ENCODE assay signal across 26 mouse cellular contexts in genomic region chr9:106273791-106274190, GRCm38 (mm10). TPM values are rescaled to one million over a fixed set of nuclear protein-coding genes. Genes with fewer than 3 reads are reported as not detected.
DNase-seq lines count a peak whose midpoint lies in the region; ATAC-seq and TF ChIP-seq lines count a peak whose summit lies in the region.
"Had no signal": no experiment of that assay in that cellular context is flagged by ENCODE, and none has a peak within 500 bp of the region (broad histone marks: within the 10 kb centered on the region; RNA-seq: fewer than 3 reads in every experiment).

No protein-coding gene starts in this region.

- H3K4me3 ChIP-seq in lung, postnatal 0 days (ENCODE audit: low read depth, low read length): no peak overlapping the region
- H3K4me3 ChIP-seq in hindbrain, embryonic 11.5 days (ENCODE audit: low read depth, low read length): no peak overlapping the region
- H3K4me3 ChIP-seq: embryonic facial prominence, embryonic 15.5 days; erythroblast, embryonic 14.5 days; forebrain, embryonic 10.5 days; heart, embryonic 13.5 days; hindbrain, embryonic 12.5 days had no signal

- 46% methylated on average over 4 of the region's 4 CpGs for WGBS in lung, postnatal 0 days
- 82% methylated on average over 4 of the region's 4 CpGs for WGBS in hindbrain, embryonic 11.5 days

- DNase-seq in adrenal gland, adult 2 months: peak; percentile 57
- no peak for DNase-seq in adrenal gland, postnatal 25 days
- peak; percentile 31 for DNase-seq in kidney, postnatal 14 days
- DNase-seq in kidney, adult 11 months: no peak
- DNase-seq in lung, postnatal 0 days (ENCODE audit: low spot score): peak; percentile 38
- DNase-seq in lung, postnatal 14 days: no peak
- no peak for DNase-seq in hindbrain, embryonic 11.5 days (ENCODE audit: low spot score)
- DNase-seq: B cell, adult 2 months; cerebellum, adult 11 months; cerebellum, adult 8-10 months; cerebellum, postnatal 14 days; embryo, embryonic 11 days; gastrocnemius, postnatal 36 days; heart, adult 11 months; heart, postnatal 36 days had no signal

- no peaks in the 10 kb centered on the region for H3K4me1 ChIP-seq in lung, postnatal 0 days (ENCODE audit: insufficient read depth, low read depth, low read length)
- peaks cover 3% of the 10 kb centered on the region for H3K4me1 ChIP-seq in hindbrain, embryonic 11.5 days (replicated peaks; ENCODE audit: control insufficient read depth, insufficient read depth, low read length)

- no peak overlapping the region for H3K27ac ChIP-seq in lung, postnatal 0 days (ENCODE audit: low read length)
- H3K27ac ChIP-seq in hindbrain, embryonic 11.5 days (ENCODE audit: low read depth, low read length): no peak overlapping the region
- H3K27ac ChIP-seq: embryonic facial prominence, embryonic 15.5 days; forebrain, embryonic 10.5 days; heart, embryonic 13.5 days; hindbrain, embryonic 12.5 days had no signal

- no peaks in the 10 kb centered on the region for H3K9me3 ChIP-seq in lung, postnatal 0 days (ENCODE audit: low read length)
- H3K9me3 ChIP-seq in hindbrain, embryonic 11.5 days (ENCODE audit: control insufficient read depth, low read length): no peaks in the 10 kb centered on the region
- H3K9me3 ChIP-seq: embryonic facial prominence, embryonic 15.5 days; forebrain, embryonic 10.5 days; heart, embryonic 13.5 days; hindbrain, embryonic 12.5 days had no signal

- no peaks in the 10 kb centered on the region for H3K36me3 ChIP-seq in lung, postnatal 0 days (ENCODE audit: insufficient read depth, low read length)
- no peaks in the 10 kb centered on the region for H3K36me3 ChIP-seq in hindbrain, embryonic 11.5 days (ENCODE audit: control insufficient read depth, insufficient read depth, low read length)
- H3K36me3 ChIP-seq: embryonic facial prominence, embryonic 15.5 days; forebrain, embryonic 10.5 days; heart, embryonic 13.5 days; hindbrain, embryonic 12.5 days had no signal

- ATAC-seq in lung, postnatal 0 days: peak; percentile 21; the same call in 1 of the 2 replicates
- ATAC-seq in hindbrain, embryonic 11.5 days (ENCODE audit: low FRiP score): no peak
- ATAC-seq: forebrain, embryonic 14.5 days; hindbrain, embryonic 16.5 days; Patski had no signal

- no peak for TF ChIP-seq CTCF in lung, postnatal 0 days (IDR thresholded peaks at IDR 0.05)

- no peaks in the 10 kb centered on the region for H3K27me3 ChIP-seq in lung, postnatal 0 days (replicated peaks; ENCODE audit: insufficient read depth, low read length)
- H3K27me3 ChIP-seq in hindbrain, embryonic 11.5 days (ENCODE audit: control insufficient read depth, insufficient read depth, low read length): no peaks in the 10 kb centered on the region
- H3K27me3 ChIP-seq: embryonic facial prominence, embryonic 15.5 days; heart, embryonic 13.5 days; hindbrain, embryonic 12.5 days; Patski had no signal

- H3K9ac ChIP-seq in lung, postnatal 0 days (replicated peaks; ENCODE audit: low read depth): no peak overlapping the region
- no peak overlapping the region for H3K9ac ChIP-seq in hindbrain, embryonic 11.5 days (ENCODE audit: low read depth, low read length)
- H3K9ac ChIP-seq: embryonic facial prominence, embryonic 15.5 days; heart, embryonic 13.5 days; hindbrain, embryonic 12.5 days had no signal

- no peak for TF ChIP-seq EP300 in lung, postnatal 0 days (IDR thresholded peaks at IDR 0.05)

- H3K4me2 ChIP-seq in lung, postnatal 0 days (replicated peaks; ENCODE audit: low read depth, low read length): no peak overlapping the region
- H3K4me2 ChIP-seq in hindbrain, embryonic 11.5 days (replicated peaks; ENCODE audit: low read depth, low read length): no peak overlapping the region
- H3K4me2 ChIP-seq: embryonic facial prominence, embryonic 15.5 days; heart, embryonic 13.5 days; hindbrain, embryonic 12.5 days had no signal

RNA-seq across cellular contexts. Expression of gene Poc1a, which starts 7.1 kb away (rescaled TPM):
- 1 to 10 TPM; 3.4 to 5.4 TPM for total RNA-seq in adrenal gland, adult 2 months (2021)
- polyA plus RNA-seq in adrenal gland, adult 2 months (2012; rRNA removed): 5.4 and 7.1 TPM in 2 replicates
- 4.4 and 6.3 TPM in 2 replicates for total RNA-seq in adrenal gland, postnatal 25 days (2021)
- polyA plus RNA-seq in lung, postnatal 0 days (2015; fragmentation: Nextera tagmentation; extraction: Ambion mirVana): 9.7 and 9.9 TPM in 2 replicates
- polyA plus RNA-seq in hindbrain, embryonic 11.5 days (2014; fragmentation: Nextera tagmentation; extraction: Ambion mirVana): 27.3 and 27.6 TPM in 2 replicates

RNA-seq across cellular contexts. Expression of gene Alas1, which starts 25.3 kb away (rescaled TPM):
- total RNA-seq in adrenal gland, adult 2 months (2021): 1,000 to 10,000 TPM; 1,496 to 1,691 TPM
- polyA plus RNA-seq in adrenal gland, adult 2 months (2012; rRNA removed): 1,137 and 1,435 TPM in 2 replicates
- total RNA-seq in adrenal gland, postnatal 25 days (2021): 769 and 1,285 TPM in 2 replicates
- 292 and 310 TPM in 2 replicates for polyA plus RNA-seq in lung, postnatal 0 days (2015; fragmentation: Nextera tagmentation; extraction: Ambion mirVana)
- 83.8 and 84.7 TPM in 2 replicates for polyA plus RNA-seq in hindbrain, embryonic 11.5 days (2014; fragmentation: Nextera tagmentation; extraction: Ambion mirVana)

RNA-seq across cellular contexts. Expression of gene Tlr9, which starts 51.4 kb away (rescaled TPM):
- 1 to 10 TPM in 1 of 2 experiments, under 1 TPM in 1; 0.84 to 1.4 TPM for total RNA-seq in adrenal gland, adult 2 months (2021)
- polyA plus RNA-seq in adrenal gland, adult 2 months (2012; rRNA removed): 2.5 and 2.7 TPM in 2 replicates
- 0.67 and 0.85 TPM in 2 replicates for total RNA-seq in adrenal gland, postnatal 25 days (2021)
- 0.12 and 0.15 TPM in 2 replicates for polyA plus RNA-seq in lung, postnatal 0 days (2015; fragmentation: Nextera tagmentation; extraction: Ambion mirVana)
- polyA plus RNA-seq in hindbrain, embryonic 11.5 days (2014; fragmentation: Nextera tagmentation; extraction: Ambion mirVana): not detected in 2 replicates
- total RNA-seq: MEL had no signal
- polyA plus RNA-seq: CD4-positive, CD25-positive, alpha-beta regulatory T cell, adult 4 months; embryonic facial prominence, embryonic 11.5 days; forebrain, embryonic 10.5 days; forebrain, embryonic 14.5 days; heart, embryonic 13.5 days had no signal

Comparison
In these comparisons a context has a peak if more than half of its experiments do, and no peak if none do; other contexts are left out.
1. DNase-seq: peak in adrenal gland, adult 2 months (single experiment), kidney, postnatal 14 days (single experiment) and lung, postnatal 0 days (single experiment); none in adrenal gland, postnatal 25 days (single experiment), kidney, adult 11 months (single experiment), lung, postnatal 14 days (single experiment) and hindbrain, embryonic 11.5 days (single experiment).